Mouse (Mus musculus) gastrocnemius, adult 18-20 months (tissue): ENCODE data around the gene Lingo2. TPM values are rescaled to one million over a fixed set of nuclear protein-coding genes. Genes with fewer than 3 reads are reported as not detected.

ENCODE experiments used
- DNase-seq: peaks from one replicate; pipeline ENCODE4 v3.0.0; 2021; ENCODE audit warnings: low spot score
- long read RNA-seq, 2 experiments: library from polyadenylated mRNA; stranded (forward); transcript quantifications; one replicate each; pipeline ENCODE4 v2.0.0; 2021
- total RNA-seq, 2 experiments: library from RNA; stranded (reverse); gene quantifications; 2 replicates each; pipeline ENCODE4 v1.2.3; 2021

Lingo2 gene
- total RNA-seq = not detected
- long read RNA-seq, experiment 1 = 0 reads
- long read RNA-seq, experiment 2 = 0 reads

DNA sequence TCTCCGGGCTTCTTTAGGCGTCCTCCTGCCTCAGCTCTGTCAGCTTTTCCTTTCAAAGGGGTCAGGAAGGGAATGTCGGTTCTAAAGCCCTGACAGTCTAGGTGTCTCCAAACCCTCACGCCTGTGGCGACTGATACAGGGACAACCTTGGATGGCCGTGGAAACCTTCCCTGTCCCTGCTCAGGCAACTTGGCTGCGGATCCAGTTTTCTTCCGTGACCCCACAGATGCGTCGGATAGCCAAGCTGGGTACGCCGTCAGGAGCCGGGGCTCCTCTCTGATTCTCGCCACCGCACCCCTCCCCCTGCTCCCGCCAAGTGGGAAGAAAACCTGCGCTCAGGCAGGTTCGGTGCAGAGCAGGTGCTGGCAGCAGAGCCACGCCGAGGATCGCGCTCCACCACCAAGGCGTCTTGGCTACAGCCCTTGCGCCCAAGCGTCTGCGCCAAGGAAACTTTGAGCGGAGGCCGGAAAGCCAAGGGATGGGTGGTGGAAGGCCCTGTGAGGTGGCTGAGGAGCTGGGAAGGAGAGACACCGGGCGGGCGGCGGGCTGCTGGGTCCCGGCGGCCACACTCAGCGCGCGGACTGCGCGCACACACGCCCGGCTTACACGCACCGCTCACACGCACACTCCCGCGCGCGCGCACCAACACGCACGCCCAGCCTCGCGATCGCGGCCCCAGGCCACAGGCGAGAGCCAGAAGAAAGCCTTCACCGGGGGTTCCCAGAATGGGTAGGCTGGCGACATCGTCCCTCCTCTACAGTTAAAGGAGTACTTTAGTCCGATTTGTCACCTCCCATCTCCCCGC, at the start of gene Lingo2:
Lingo2 (minus strand) TSS at position 598 of the 805 bp plus-strand sequence.
- no peak for DNase-seq

DNA sequence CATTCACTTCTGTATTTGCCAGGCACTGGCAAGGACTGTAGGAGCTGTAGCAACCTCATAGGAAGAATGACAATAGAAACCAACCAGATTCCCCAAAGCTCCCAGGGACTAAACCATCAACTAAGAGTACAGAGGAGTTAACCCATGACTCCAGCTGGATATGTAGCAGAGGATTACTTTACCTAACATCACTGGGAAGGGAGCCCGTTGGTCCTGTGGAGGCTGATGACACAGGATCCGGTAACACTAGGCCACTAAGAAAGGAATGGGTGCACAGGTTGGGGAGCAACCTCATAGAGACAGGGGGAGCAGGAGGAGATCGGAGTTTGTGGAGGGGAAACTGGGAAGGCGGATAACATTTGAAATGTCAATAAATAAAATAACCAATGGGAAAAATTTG, 21.8 kb upstream of the Lingo2 start:
- DNase-seq = no peak

DNA sequence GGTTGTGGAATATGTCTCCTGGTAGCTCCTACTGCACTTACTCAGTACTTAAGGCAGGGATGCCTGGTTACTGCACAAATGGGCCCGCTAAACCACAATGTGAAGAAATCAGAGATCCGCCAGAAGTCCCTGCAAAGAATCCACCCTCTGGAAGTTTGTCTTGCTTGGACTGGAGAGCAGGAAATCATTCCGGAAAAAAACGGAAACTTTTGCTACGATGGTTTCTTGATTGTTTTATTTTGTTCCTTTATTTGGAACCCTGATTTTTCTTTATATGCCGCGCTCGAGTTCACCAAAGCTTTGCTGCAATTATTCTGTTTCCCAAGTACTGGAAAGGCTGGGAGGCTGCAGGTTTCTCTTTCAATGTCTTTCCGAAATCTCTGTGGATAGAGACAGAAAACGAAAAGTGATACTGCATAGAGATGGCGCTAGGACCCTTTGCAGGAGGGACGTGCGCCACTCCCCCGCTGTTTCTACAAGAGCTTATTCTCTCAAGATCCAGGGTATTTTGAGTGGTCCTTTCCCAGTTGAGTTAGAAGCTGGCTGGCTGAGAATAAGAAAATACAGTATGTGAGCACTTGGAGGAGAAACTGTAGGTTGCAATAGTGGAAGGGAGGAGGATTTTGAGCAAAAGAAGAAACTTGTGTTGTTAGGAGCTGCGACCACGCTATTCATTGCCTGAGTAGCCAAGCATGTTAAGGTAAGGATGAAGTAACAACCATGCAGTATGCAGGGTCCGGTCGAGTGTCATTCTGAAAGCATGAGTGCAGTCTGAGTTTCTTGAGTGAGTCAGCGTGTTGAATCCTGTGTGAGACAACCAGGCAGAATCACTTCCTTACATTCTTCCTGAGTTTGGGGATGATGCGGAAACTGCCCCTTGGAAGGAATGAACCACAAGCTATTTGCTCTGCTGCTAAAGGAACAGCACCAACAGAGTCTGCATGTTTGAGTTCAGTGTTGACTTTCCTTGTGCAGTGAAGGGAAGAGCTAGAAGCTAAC, 1.2 kb upstream of the Lingo2 start:
- no peak for DNase-seq

DNA sequence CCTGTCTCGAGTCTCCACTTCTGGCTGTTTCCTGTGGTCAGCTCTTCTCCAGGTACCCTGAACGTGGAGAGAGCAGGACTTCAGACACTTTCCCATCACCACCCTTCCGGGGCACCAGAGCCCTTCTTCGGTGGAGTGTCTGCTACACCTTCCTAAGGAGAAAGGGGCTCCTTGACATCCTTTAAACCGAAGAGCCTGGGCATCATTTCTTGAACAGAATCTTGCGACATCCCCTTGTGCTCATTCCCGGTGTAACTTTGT, 338 bp upstream of the Lingo2 start:
- no peak for DNase-seq

DNA sequence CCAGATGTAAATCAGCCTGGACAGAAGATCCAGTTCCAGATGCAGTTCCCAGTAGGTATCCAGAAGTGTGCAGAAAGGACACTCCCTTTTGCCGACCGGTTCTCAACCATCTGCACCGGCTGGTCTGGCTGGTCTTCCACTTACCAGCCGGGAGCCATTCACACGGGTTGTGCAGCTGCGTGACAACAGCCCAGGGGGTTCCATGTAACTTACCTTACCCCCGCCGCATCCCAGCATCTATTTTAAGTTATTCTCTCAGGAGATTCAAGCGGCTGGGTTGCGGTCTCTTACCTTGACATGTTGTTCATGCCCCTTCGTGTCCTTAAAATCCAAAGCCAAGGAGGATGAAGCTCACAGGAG, 777 bp downstream of the Lingo2 start:
- no peak for DNase-seq

DNA sequence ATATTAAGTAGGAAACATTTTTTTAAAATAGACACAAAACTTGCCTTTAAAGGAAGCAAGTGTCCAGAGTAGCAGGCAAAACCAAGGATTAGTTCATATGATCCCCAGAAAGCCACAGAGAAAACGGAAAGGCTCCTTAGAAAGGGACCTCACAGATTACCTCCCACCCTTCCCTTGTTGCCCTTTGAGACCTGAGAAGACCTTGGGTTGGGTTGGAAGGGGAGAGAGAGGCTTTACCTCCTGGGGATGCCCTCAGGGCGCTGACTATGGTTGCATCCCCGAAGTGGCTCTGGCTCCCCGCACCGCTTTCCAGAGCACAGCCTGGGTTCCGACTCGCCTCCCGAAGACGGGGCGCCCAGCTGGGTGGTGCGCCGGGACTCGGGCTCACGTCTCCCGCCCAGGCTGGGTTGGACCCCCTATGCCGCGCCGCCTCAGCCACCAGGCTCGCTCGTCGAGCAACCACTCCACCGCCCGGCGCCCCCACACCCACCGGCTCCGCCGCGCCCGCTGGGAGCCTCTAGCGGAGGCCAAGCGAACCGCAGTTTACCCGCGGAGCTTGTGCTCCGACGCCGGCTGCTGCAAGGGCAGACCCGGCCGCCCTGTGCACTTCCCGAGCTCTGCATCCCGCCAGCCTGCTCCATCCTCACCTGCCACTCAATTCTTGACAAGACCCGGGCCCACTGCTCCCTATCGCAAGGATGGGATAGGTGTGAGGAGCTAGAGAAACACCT, 1.4 kb downstream of the Lingo2 start:
- no peak for DNase-seq

DNA sequence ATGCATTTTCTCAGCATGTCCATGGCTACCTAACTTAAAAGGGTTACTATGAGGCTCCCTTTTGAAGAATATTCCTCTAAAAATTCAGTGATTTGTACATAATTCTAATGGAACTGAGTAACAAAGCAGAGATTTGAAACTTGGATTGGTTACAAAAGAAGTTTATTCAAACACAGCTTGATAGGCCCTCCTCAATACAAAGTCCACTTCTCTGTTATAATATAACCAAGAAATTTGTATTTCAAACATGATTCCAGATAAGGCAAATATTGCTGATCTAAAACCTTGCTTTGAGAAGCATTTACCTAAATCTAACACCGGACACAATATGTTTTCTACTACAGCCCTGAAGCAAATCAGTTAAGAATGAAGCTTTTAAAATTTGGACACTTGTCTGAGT, 60.7 kb downstream of the Lingo2 start:
- DNase-seq = no peak

DNA sequence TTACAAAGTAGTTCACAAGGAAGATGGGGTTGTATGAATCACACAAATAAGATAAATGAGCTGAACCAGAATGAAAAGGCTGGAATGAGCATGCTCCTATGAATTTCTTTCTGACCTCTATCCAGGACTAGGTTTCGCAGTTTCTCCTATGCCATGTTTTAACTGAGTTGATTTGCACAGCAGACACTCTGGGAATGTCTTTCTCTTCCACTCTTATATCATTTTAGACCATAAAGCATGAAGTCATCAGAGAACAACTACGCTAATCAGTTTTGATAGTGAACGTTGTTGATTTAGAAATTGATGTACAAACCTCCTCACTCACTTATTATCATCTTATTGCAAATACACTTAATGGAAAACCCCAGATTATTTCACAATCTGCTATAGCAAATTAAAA, 61.2 kb downstream of the Lingo2 start:
- no peak for DNase-seq

DNA sequence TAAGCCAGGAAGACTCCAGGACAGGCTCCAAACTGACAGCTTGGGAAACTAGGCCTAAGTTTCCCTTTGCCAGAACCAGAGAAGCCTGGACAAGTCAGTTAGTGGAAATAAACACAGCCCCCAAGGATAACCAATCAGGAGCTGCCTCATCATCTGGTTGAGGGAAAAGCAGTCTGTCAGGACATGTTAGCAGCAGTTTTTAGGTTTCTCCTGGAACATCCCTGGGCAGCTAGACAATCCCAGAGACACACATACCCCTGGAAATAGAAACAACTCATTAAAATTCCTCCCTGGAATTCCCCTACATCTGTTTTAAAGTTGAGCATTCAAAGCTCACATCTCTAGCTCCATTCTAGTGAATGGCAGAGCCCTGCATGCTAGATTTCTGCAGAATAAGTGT, 76.8 kb downstream of the Lingo2 start:
- no peak for DNase-seq

DNA sequence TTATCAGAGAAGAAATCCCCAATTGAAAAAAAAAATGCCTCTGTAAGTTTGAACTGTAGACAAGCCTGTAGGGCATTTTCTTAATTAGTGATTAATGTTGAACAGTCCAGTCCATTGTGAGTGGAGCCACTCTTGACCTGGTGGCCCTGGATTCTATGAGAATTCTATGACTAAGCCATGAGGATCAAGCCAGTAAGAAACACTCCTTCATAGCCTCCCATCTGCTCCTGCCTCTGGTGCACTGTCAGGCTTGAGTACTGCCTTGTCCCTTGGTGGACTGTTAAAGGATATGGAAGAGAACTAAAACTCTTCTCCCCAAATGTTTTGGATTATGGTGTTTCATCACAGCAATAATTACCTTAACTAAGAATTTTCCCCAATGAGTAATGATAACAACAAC, 126.6 kb downstream of the Lingo2 start:
- DNase-seq = no peak

DNA sequence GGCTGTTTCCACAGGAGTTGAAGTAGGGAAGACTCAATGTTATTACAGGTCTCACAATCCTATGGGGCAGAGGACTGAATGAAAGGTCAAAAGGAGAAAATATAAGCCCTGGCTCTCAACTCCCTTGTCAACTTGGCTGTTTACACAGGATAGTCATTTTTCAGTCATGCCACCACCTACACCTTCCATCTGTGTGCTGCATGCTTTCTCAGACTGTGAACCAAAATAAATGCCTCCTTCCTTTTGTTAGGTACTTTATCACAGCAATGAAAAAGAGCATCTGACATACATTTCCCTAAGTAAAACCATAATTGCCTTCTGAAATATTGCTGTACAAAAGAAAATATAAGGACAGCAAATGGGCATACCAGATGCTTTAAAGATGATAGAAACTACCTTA, 129.6 kb downstream of the Lingo2 start:
- no peak for DNase-seq

DNA sequence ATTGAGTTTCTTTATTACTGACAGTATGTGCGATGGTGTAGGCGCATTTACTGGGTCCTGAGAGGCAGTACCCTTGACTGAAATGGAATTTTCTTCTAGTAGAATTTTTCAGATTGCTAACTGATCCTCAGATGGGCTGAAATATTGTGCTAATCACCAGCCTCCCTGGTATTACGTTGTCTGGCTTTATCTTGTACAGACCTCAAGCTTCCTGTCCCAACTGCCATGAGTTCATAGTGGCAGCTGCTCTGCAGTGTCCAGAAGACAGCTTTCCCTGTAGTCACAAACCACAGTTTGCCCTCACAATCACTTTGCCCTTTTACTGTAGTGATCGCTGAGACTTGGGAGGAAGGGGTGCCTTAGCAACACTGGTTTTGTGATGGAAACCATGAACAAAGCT, 176.5 kb downstream of the Lingo2 start:
- DNase-seq = no peak

DNA sequence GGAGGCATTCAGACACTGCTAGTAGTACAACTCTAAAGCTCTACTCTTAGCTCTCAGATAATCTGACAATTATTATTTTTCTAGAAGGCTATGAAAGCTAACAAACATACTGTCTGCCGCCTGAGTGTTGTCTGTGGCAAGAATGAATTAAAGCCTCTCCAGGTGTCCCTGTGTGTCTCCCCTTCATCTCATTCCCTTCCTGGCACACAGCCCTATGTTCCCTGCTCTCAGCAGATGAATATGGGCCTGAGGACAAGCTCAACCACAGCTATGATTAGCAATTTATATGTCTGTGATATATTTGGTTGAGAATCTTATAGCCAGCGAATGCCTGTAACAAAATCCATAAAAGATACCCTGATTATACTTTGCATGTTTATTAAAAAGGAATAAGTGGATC, 220.9 kb downstream of the Lingo2 start:
- no peak for DNase-seq

DNA sequence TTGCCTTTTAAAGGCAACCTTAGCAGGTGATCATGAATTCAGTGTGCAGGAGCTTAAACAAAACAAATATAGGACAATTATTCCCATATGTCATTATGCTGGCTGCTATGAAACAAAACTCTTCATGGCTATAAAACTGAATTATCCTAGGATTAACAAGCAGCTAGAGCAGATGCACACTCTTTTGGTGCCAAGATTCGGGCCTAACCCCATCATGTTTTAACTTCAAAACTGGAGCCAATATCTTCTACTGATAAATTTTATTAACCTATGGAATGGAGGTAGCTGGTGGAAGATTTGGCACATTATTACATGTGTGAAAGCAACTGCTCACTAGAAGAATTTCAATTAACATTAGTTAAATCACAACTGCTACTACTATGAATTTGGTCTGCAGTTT, 235.1 kb downstream of the Lingo2 start:
- DNase-seq = no peak

DNA sequence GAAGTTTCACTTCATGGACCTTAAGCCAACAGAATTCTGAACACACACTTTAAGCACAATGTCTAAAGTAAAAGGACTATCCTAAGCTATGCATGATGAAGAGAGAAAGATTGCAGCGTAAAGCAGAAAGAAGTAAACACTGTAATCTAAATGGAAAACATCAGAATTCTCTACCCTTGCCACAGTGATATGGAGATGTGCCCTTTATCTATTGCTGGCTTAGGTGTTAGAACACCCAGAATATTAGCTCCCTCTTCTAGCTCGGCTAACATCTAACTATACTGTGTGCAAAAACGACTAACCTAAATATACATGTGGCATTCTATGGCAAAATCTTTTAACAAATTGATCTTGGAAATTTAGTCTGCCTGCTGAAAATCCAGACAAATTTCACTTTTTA, 252.7 kb downstream of the Lingo2 start:
- DNase-seq = no peak

DNA sequence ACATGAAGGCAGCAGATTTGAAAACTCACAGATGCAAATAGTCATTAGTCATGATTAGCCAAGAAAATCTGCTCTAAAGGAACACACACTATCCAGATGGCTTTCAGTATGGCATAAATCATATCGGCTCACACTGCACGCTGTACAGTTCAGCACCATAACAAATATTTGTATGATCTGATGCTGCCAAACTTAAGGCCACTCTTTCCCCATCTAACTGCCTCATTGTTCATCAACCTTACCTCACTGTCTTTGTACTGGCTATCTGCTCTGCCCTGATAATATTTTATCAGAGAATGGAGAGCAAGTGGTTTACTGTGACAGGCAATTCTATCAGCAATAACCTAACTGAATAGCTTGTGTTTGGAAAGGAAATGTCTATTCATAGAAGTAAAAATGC, 254.7 kb downstream of the Lingo2 start:
- DNase-seq = no peak

DNA sequence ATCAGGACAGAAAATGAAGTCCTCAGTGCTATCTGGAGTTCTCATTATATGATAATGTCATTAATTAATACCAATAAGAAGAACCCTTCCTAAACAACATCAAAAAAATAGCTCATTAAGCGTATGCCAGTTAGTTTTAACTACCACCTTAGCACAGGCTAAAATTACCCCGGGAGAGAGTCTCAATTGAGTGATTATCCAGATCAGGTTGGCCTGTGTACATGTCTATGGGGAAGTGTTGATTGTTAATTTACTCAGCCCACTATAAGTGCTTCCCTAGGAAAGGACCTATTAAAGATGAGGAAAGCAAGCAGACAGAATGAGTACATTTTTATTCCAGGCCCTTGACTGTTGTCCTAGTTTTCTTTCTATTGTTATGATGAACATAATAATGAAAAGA, 291.6 kb downstream of the Lingo2 start:
- DNase-seq = no peak

DNA sequence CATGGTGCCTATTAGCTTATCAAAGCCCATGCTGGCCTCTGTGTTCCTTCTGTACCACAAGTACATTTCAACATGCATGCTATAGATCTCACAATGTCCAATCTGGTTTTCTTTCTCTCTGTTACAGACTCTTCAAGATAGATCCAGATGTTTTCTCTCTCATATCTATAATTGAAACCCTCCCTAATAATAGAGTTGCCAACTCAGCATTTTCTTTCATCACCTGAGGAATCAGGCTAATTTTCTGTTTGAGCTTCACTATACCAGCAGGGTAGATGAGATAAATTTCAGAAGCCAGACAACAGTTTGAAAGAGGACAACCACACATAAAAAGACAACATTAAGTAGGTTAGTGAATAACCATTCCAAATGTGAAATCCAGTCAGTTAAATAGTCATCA, 303.8 kb downstream of the Lingo2 start:
- DNase-seq = no peak

DNA sequence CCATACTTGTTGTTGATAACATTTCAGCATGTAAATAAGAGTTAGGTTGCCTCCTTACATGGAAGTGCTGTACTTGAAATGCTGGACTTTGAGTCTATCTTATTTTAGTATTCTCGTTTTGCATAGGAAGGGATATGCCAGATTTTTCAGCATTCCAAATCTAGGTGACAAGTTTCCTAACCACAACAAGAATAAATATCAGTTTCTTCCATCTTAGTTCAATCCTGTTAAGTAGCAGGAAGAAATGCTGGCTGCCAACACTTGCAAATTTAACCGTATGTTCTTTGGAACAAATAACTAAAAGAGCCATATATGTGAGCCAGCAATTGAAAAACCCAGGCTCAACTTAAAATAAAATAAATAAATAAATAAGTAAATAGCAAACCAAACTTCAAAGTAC, 315.9 kb downstream of the Lingo2 start:
- no peak for DNase-seq

DNA sequence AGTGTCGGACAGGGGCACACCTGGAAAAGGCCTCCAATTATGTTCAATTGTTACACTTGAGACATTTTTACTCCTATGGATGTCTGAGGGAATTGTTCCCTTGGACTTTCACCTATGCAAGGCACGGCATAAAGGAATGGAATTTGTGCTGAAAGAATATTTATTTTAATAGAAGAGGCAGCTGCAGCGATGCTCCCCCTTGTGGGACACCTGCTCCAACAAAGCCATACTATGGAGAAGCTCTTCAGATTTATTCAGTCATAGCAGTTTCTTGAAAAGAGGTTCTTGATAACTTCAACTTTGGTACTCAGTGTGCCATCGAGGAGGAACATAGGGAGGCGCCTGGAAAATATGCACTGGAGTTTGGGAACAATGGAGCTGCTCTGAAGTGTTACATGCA, 374.7 kb downstream of the Lingo2 start:
- no peak for DNase-seq

DNA sequence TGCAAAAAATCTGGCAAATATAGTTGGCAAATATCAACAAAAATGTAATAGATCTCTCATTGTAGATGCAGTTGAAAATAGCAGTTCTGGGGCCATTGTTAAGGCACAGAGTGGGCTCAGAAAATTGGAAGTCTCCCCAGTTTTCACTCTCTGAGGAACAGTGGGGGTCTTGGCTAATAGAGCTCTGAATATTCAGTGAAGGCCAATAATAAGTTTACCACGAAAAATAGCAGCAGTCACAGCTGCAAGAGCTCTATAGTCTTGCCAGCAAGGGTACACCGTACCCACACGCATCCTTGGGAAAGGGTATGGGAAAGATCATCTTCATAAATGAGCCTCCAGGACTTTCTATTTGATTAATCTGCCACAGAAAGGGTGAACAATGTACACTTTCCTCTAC, 375.3 kb downstream of the Lingo2 start:
- no peak for DNase-seq

DNA sequence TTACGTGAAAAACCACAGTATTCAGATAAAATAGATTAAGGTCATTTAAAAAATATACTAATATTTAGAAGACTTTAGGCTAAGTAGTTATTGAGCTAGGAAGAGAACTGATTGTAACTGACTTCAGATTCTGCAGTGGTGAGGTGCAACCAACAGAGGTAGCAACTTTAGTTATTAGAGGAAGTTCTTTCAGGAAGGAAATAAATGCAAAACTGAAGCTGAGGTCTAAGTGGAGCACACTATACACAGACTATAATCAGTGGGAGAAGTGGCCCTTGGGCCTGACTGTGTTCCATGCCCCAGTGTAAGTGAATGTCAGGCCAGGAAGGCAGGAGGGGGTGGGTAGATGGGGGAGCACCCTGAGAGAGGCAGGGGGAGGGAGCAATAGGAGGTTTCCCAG, 385.0 kb downstream of the Lingo2 start:
- DNase-seq = no peak
